Mouse (Mus musculus): ENCODE measurements around the gene Repin1. TPM values are rescaled to one million over a fixed set of nuclear protein-coding genes. Genes with fewer than 3 reads are reported as not detected.

Gene Repin1
- polyA plus RNA-seq, 1 experiment from 2014 or later, result 44.3 TPM

GRCm38 (mm10) chr6:48647611-48648010 lies 53.9 kb downstream of the Repin1 start:
- Histone ChIP-seq H3K36me3 (no peaks in the 10 kb centered on the region), H3K4me3 (no peak overlapping the region), H3K4me1 (replicated peaks) (no peaks in the 10 kb centered on the region), H3K9me3 (no peaks in the 10 kb centered on the region), H3K4me2 (no peak overlapping the region), H3K9ac (no peak overlapping the region), H3K27me3 (no peaks in the 10 kb centered on the region), H3K27ac (replicated peaks) (no peak overlapping the region)
- 91% methylated on average over 2 of the region's 2 CpGs for WGBS
- no peak for ATAC-seq (ENCODE audit: low FRiP score, low read depth)

Other genes with a start within 250 kb of the Repin1 start
- gene Krba1, start 198.3 kb upstream of the Repin1 start, polyA plus RNA-seq (2015; fragmentation: Nextera tagmentation; extraction: Ambion mirVana), result 26.1 and 27.8 TPM in 2 replicates
- 27.8 and 30.7 TPM in 2 replicates for gene Zfp467, start 148.1 kb upstream of the Repin1 start, polyA plus RNA-seq (2015; fragmentation: Nextera tagmentation; extraction: Ambion mirVana)
- gene Sspo, start 145.7 kb upstream of the Repin1 start, polyA plus RNA-seq (2015; fragmentation: Nextera tagmentation; extraction: Ambion mirVana), result 0.22 and 0.78 TPM in 2 replicates
- gene Atp6v0e2, start 56.3 kb upstream of the Repin1 start, polyA plus RNA-seq (2015; fragmentation: Nextera tagmentation; extraction: Ambion mirVana), result 296 and 311 TPM in 2 replicates
- 24.8 and 29.2 TPM in 2 replicates for gene Lrrc61, start 39.1 kb upstream of the Repin1 start, polyA plus RNA-seq (2015; fragmentation: Nextera tagmentation; extraction: Ambion mirVana)
- gene Rarres2, start 21.1 kb upstream of the Repin1 start, polyA plus RNA-seq (2015; fragmentation: Nextera tagmentation; extraction: Ambion mirVana), result 5.1 and 7.6 TPM in 2 replicates
- not detected in 2 replicates for gene Gm45021, start 4.3 kb upstream of the Repin1 start, polyA plus RNA-seq (2015; fragmentation: Nextera tagmentation; extraction: Ambion mirVana)
- gene Gm44965, start 58 bp downstream of the Repin1 start, polyA plus RNA-seq (2015; fragmentation: Nextera tagmentation; extraction: Ambion mirVana), result 1.0 TPM in 1 of 2 replicates, not detected in the other
- 13.5 and 14.5 TPM in 2 replicates for gene Zfp775, start 8.2 kb downstream of the Repin1 start, polyA plus RNA-seq (2015; fragmentation: Nextera tagmentation; extraction: Ambion mirVana)
- gene AI854703, start 32.9 kb downstream of the Repin1 start, polyA plus RNA-seq (2015; fragmentation: Nextera tagmentation; extraction: Ambion mirVana), result 26.4 and 27.1 TPM in 2 replicates
- gene Gimap8, start 53.4 kb downstream of the Repin1 start, polyA plus RNA-seq (2015; fragmentation: Nextera tagmentation; extraction: Ambion mirVana), result 0.56 TPM in 2 replicates
- 1.6 and 1.7 TPM in 2 replicates for gene Gimap9, start 82.2 kb downstream of the Repin1 start, polyA plus RNA-seq (2015; fragmentation: Nextera tagmentation; extraction: Ambion mirVana)
- 1.1 and 1.4 TPM in 2 replicates for gene Gimap4, start 90.7 kb downstream of the Repin1 start, polyA plus RNA-seq (2015; fragmentation: Nextera tagmentation; extraction: Ambion mirVana)
- gene Gimap6, start 114.3 kb downstream of the Repin1 start, polyA plus RNA-seq (2015; fragmentation: Nextera tagmentation; extraction: Ambion mirVana), result 7.5 and 7.9 TPM in 2 replicates
- 0.66 and 1.1 TPM in 2 replicates for gene Gm28053, start 124.7 kb downstream of the Repin1 start, polyA plus RNA-seq (2015; fragmentation: Nextera tagmentation; extraction: Ambion mirVana)
- gene Gimap7, start 124.7 kb downstream of the Repin1 start, polyA plus RNA-seq (2015; fragmentation: Nextera tagmentation; extraction: Ambion mirVana), result not detected in 2 replicates
- 6.5 and 6.7 TPM in 2 replicates for gene Gimap1, start 145.2 kb downstream of the Repin1 start, polyA plus RNA-seq (2015; fragmentation: Nextera tagmentation; extraction: Ambion mirVana)
- 1.2 and 2.3 TPM in 2 replicates for gene Gimap5, start 152.3 kb downstream of the Repin1 start, polyA plus RNA-seq (2015; fragmentation: Nextera tagmentation; extraction: Ambion mirVana)
- gene Gimap3, start 177.0 kb downstream of the Repin1 start, polyA plus RNA-seq (2015; fragmentation: Nextera tagmentation; extraction: Ambion mirVana), result not detected in 2 replicates
- gene Tmem176a, start 247.0 kb downstream of the Repin1 start, polyA plus RNA-seq (2015; fragmentation: Nextera tagmentation; extraction: Ambion mirVana), result 23.0 and 27.2 TPM in 2 replicates
- 111 and 139 TPM in 2 replicates for gene Tmem176b, start 247.6 kb downstream of the Repin1 start, polyA plus RNA-seq (2015; fragmentation: Nextera tagmentation; extraction: Ambion mirVana)